Mouse (Mus musculus) heart, postnatal 0 days (tissue): Measurements from ENCODE around the gene Fam168a.

Source experiments
- CTCF ChIP-seq: IDR thresholded peaks from 2 replicates; pipeline ENCODE4 v1.5.1; 2016; ENCODE audit warnings: antibody characterized with exemption, control low read depth, low read depth
- EP300 ChIP-seq: IDR thresholded peaks from 2 replicates; pipeline ENCODE4 v1.6.1; 2016; ENCODE audit warnings: antibody characterized with exemption, low read depth

DNA sequence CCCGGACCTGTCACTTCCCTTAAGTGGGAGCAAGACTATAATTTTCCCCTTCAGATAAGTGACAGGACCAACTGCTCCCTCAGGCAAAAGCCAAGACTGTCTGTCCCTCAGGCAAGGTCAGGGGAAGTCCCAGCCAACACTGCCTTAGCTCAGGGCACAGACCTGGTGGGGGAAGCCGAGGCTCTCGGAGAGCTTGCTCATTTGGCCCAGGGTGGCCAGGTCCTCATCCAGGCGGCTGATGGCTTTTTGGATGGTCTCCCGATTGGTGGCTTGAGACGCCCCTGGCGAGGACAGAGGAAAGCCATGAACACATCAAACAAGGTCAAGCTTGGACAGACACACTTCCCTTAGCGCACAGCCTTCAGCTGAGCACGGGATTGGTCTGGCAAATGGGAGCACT lies 175.1 kb downstream of the Fam168a start:
- TF ChIP-seq CTCF (no peak), EP300 (no peak)
